In the genomic region with DNA sequence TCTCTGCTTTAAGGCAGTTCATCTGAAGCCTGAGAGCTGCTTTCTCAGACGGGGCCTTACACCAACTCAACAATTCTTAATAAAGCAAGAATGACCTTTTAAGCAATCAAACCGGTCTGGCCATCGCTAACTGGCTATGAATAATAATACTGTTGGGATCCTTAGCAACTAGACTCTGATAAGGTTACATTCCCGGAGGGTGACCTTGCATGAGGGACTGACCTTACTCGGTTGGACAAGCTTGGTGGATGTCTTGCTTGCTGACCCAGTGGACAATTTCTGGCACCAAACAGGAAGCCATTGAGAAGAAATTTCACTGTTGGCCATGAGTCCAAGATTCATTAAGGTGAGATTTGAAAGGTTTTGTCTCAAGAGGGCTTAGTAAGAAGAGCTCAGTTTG, we compare ENCODE assay signal across 29 mouse cellular contexts.
DNase-seq lines count a peak whose midpoint lies in the region; ATAC-seq and TF ChIP-seq lines count a peak whose summit lies in the region.
"Had no signal": no experiment of that assay in that cellular context is flagged by ENCODE, and none has a peak within 500 bp of the region (broad histone marks: within the 10 kb centered on the region; RNA-seq: fewer than 3 reads in every experiment).

No protein-coding gene starts in this region.

- 0 out of 2 replicates have a peak, but pooled peaks cover 5% of the 10 kb centered on the region for H3K4me1 ChIP-seq in kidney, embryonic 14.5 days (ENCODE audit: control insufficient read depth, insufficient read depth, low read length)
- peaks cover 8% of the 10 kb centered on the region for H3K4me1 ChIP-seq in stomach, postnatal 0 days (replicated peaks; ENCODE audit: control insufficient read depth, insufficient read depth)
- H3K4me1 ChIP-seq: hindbrain, embryonic 15.5 days had no signal

- no peak for ATAC-seq in kidney, embryonic 14.5 days (ENCODE audit: low FRiP score, low TSS enrichment)
- ATAC-seq in stomach, postnatal 0 days (ENCODE audit: low FRiP score, low TSS enrichment) = no peak
- ATAC-seq: forebrain, embryonic 15.5 days; liver, embryonic 12.5 days; liver, postnatal 0 days; Patski had no signal

- no peak for TF ChIP-seq EP300 in stomach, postnatal 0 days (optimal IDR thresholded peaks at IDR 0.05)

- no peak overlapping the region for H3K4me2 ChIP-seq in kidney, embryonic 14.5 days (replicated peaks; ENCODE audit: low read depth, low read length)
- H3K4me2 ChIP-seq in stomach, postnatal 0 days (replicated peaks; ENCODE audit: low read depth) = no peak overlapping the region
- H3K4me2 ChIP-seq: embryonic facial prominence, embryonic 13.5 days; forebrain, embryonic 15.5 days; heart, embryonic 13.5 days; hindbrain, embryonic 15.5 days; liver, embryonic 12.5 days; stomach, embryonic 15.5 days had no signal

- no peak overlapping the region for H3K9ac ChIP-seq in kidney, embryonic 14.5 days (ENCODE audit: low read depth, low read length)
- H3K9ac ChIP-seq in stomach, postnatal 0 days (ENCODE audit: low read length) = no peak overlapping the region
- H3K9ac ChIP-seq: embryonic facial prominence, embryonic 13.5 days; forebrain, embryonic 15.5 days; heart, embryonic 13.5 days; hindbrain, embryonic 15.5 days; liver, embryonic 12.5 days; liver, postnatal 0 days; stomach, embryonic 15.5 days had no signal

- 74% methylated on average over 5 of the region's 5 CpGs for WGBS in kidney, embryonic 14.5 days
- whole genome bisulfite sequencing in stomach, postnatal 0 days = 64% methylated on average over 5 of the region's 5 CpGs

- no peak for TF ChIP-seq CTCF in stomach, postnatal 0 days (IDR thresholded peaks at IDR 0.05; ENCODE audit: low read depth)

- no peak overlapping the region for H3K4me3 ChIP-seq in kidney, embryonic 14.5 days (ENCODE audit: low read length)
- no peak overlapping the region for H3K4me3 ChIP-seq in stomach, postnatal 0 days (ENCODE audit: low read depth, low read length)
- H3K4me3 ChIP-seq: embryonic facial prominence, embryonic 13.5 days; forebrain, embryonic 10.5 days; forebrain, embryonic 15.5 days; gastrocnemius, adult 2 months; heart, embryonic 13.5 days; hindbrain, embryonic 10.5 days; hindbrain, embryonic 15.5 days; liver, embryonic 12.5 days; stomach, embryonic 15.5 days had no signal

- peak overlapping the region; percentile 32; the same call in 1 of the 2 replicates for H3K27ac ChIP-seq in kidney, embryonic 14.5 days (ENCODE audit: low read depth, low read length)
- 0 out of 2 replicates have a peak overlapping the region, but pooled peaks have one; percentile 0 for H3K27ac ChIP-seq in stomach, postnatal 0 days (replicated peaks)
- H3K27ac ChIP-seq: embryonic facial prominence, embryonic 13.5 days; forebrain, embryonic 10.5 days; forebrain, embryonic 15.5 days; gastrocnemius, adult 2 months; heart, embryonic 13.5 days; hindbrain, embryonic 10.5 days; hindbrain, embryonic 15.5 days; liver, embryonic 12.5 days; macrophage; stomach, embryonic 15.5 days had no signal

- H3K27me3 ChIP-seq in kidney, embryonic 14.5 days (ENCODE audit: control insufficient read depth, insufficient read depth, low read length) = no peaks in the 10 kb centered on the region
- H3K27me3 ChIP-seq in stomach, postnatal 0 days (ENCODE audit: control insufficient read depth, insufficient read depth, low read length) = no peaks in the 10 kb centered on the region
- H3K27me3 ChIP-seq: embryonic facial prominence, embryonic 13.5 days; forebrain, embryonic 15.5 days; heart, embryonic 13.5 days; hindbrain, embryonic 15.5 days; liver, embryonic 12.5 days; Patski; stomach, embryonic 15.5 days had no signal

- H3K36me3 ChIP-seq in kidney, embryonic 14.5 days (ENCODE audit: control insufficient read depth, insufficient read depth, low read length) = no peaks in the 10 kb centered on the region
- H3K36me3 ChIP-seq in stomach, postnatal 0 days (ENCODE audit: control insufficient read depth, insufficient read depth, low read length) = no peaks in the 10 kb centered on the region
- H3K36me3 ChIP-seq: forebrain, embryonic 10.5 days; forebrain, embryonic 15.5 days; hindbrain, embryonic 15.5 days; stomach, embryonic 15.5 days had no signal

- DNase-seq in adrenal gland, postnatal 14 days = peak; percentile 45
- DNase-seq in adrenal gland, postnatal 10 days = no peak
- DNase-seq in kidney, adult 8-10 months = peak; percentile 37 to 66
- DNase-seq in kidney, postnatal 4 days = no peak
- peak; percentile 40 for DNase-seq in stomach, postnatal 0 days (ENCODE audit: low spot score)
- DNase-seq in thymus, postnatal 4 days = no peak
- DNase-seq: cerebellum, adult 11-12 months; cerebellum, postnatal 10 days; gastrocnemius, adult 2 months; gastrocnemius, postnatal 36 days; layer of hippocampus, postnatal 36 days; left cerebral cortex, postnatal 4 days; liver, postnatal 0 days; midbrain, embryonic 14.5 days; retina, postnatal 1 day; right cerebral cortex, postnatal 14 days; thymus, adult 18-20 months; thymus, postnatal 25 days had no signal

- H3K9me3 ChIP-seq in kidney, embryonic 14.5 days (ENCODE audit: control insufficient read depth, low read length) = no peaks in the 10 kb centered on the region
- no peaks in the 10 kb centered on the region for H3K9me3 ChIP-seq in stomach, postnatal 0 days (ENCODE audit: control insufficient read depth, low read length)
- H3K9me3 ChIP-seq: embryonic facial prominence, embryonic 13.5 days; forebrain, embryonic 10.5 days; forebrain, embryonic 15.5 days; heart, embryonic 13.5 days; hindbrain, embryonic 10.5 days; hindbrain, embryonic 15.5 days; liver, embryonic 12.5 days; stomach, embryonic 15.5 days had no signal

Comparison
In these comparisons a context has a peak if more than half of its experiments do, and no peak if none do; other contexts are left out.
1. DNase-seq: peak in adrenal gland, postnatal 14 days (single experiment), kidney, adult 8-10 months (2 of 2) and stomach, postnatal 0 days (single experiment); none in adrenal gland, postnatal 10 days (single experiment), kidney, postnatal 4 days (0 of 2) and thymus, postnatal 4 days (single experiment).